Mouse (Mus musculus): ENCODE measurements at regions not wholly inside any gene's neighbourhood (a gene's known extent, or its start where the extent isn't known, plus 50 kb on each side); places are given as distances from the start of the nearest gene placed in this dataset.

- TF ChIP-seq CTCF (IDR thresholded peaks at IDR 0.05; ENCODE audit: borderline replicate concordance, insufficient read depth, low read depth, low read length) (no peak), POLR2A (IDR thresholded peaks at IDR 0.05; ENCODE audit: borderline replicate concordance, insufficient read depth, low read length) (no peak)
Observed at GRCm38 (mm10) chr1:120930141-120930540, 327.9 kb downstream of the En1 start.

Data from cerebellum, adult 2 months (tissue).